Mouse (Mus musculus) ES-Bruce4 (cell line): Measurements from ENCODE around the gene Iqcn.

Source experiments
- CTCF ChIP-seq: IDR thresholded peaks from one replicate; pipeline ENCODE4 v1.8.1; 2011; ENCODE audit warnings: low read depth, low read length
- EP300 ChIP-seq: IDR thresholded peaks from 2 replicates; pipeline ENCODE4 v1.6.1; 2011; ENCODE audit warnings: low read depth, low read length; ENCODE audit not compliant: insufficient read depth
- POLR2A ChIP-seq: IDR thresholded peaks from one replicate; pipeline ENCODE4 v1.8.1; 2011; ENCODE audit warnings: low read length; ENCODE audit not compliant: insufficient read depth

GRCm38 (mm10) chr8:70701048-70701981, 1.9 kb upstream of the Iqcn start:
- no peak for TF ChIP-seq CTCF
- no peak for TF ChIP-seq EP300
- TF ChIP-seq POLR2A: no peak
